Mouse (Mus musculus): ENCODE data around the gene Rhog.

Gene Rhog

DNA sequence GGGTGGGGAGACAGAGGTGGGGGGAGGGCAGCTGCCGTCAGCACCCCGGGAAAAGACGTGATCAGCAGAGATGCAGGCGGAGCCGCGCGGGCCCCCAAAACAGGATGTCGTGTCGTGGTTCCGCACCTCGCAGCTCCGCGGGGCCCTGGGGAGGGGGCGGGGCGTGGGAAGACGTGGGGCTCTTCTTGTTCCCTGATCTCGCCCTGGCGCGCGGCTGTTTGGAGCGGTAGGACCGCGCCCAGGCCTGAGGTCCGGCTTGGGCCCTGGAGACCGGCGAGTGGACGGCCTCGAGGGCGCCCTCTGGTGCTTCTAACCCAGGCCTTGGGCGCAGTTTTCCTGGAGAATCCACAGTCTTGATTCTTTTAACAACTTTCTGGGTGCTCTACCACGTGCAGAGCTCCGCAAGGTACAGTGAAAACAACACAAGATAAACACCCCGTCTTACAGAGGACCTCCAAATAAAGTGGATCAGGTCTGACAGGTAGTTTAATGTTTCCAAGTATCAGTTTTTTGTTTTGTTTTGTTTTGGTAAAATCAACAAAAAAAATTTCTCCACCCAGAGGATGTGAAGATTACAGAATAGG, 5.1 kb downstream of the Rhog start:
- no peak for DNase-seq (ENCODE audit: low read depth, low spot score)

DNA sequence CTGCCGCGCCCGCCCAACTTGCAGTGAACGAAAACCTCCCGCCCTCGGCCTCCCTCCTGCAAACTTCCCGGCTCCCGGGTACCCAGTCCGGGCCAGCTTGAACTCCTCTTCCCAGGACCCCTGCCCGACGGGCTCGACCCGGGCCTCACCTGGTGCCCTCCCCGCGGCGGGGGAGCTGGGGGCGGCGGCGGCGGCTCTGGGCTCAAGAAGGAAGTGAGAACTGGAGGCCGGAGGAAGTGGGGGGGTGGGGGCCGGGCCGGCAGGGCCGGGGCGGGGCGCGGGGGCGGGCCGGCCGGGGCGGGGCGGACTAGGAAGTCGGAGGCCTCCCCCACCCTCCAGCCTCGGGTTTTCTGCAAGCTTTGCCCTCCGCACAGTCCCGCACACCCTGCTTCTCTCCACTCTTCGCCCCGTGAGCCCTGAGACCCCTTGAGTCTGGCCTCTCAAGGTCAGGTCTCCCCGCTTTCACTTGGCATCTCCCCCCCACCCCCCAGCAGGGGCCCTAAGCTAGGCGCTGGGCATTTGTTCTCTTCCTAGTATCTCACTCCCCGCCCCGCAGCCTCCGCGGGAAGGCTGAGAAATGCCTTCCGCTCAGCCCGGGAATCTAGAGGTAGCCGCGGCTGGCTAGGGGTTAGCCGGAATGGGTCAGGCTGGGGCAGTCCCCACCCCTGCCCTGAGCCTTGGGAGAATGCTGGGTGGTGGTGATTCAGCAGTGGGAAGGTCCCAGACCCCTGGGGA, 5.8 kb downstream of the Rhog start:
- no peak for DNase-seq (ENCODE audit: low read depth, low spot score)

DNA sequence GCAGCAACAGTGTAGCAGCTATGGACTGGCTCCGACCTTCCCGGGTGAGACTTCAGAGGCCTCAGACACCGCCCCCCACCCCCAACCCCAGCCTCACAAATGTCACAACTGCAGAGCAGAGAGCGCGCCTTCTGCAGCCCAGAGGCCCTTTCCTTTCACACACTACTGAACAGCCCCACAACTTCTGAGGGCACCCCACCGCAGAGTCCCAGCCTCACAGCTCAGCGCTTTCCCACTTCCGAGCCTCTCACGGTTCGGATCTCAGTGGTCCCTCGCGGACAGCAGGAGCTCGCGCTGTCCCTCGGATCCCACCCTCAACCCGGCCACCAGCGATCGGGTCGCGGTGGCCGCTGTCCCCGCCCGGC, 6.3 kb downstream of the Rhog start:
- no peak for DNase-seq (ENCODE audit: low read depth, low spot score)

DNA sequence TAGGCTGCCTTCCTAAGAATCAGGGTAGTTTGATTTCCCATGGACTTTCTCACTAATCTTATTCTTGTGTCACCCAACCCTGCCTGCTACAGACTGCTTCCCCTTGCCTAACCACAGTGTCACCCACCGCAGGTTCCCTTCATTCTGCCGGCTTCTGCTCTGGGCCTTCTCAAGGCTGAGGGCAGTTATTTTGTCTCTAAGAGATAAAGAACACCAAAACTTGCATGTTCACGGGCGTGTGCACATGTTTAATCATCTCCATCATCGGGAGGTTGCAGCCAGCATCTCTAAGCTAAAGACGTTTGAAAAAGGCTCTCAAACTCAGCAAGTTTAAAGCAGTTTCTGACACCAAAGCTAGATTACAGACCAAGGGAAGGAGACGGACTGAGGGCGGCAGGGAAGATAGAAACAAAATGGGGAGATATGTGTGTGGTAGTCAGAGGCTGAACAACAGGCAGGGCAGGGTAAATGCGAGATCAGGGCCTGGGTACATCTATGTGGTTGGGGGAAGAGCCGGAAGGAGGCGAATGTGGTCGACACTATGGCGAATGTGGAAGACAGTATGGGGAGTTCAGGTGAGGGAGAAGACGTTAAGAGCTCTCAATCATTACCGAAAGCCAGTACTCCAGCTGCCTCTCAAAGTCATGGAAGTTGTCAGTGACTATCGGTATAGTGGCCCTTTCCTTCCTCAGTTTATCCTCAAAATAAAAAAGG, 7.0 kb downstream of the Rhog start:
- no peak for DNase-seq (ENCODE audit: low read depth, low spot score)

DNA sequence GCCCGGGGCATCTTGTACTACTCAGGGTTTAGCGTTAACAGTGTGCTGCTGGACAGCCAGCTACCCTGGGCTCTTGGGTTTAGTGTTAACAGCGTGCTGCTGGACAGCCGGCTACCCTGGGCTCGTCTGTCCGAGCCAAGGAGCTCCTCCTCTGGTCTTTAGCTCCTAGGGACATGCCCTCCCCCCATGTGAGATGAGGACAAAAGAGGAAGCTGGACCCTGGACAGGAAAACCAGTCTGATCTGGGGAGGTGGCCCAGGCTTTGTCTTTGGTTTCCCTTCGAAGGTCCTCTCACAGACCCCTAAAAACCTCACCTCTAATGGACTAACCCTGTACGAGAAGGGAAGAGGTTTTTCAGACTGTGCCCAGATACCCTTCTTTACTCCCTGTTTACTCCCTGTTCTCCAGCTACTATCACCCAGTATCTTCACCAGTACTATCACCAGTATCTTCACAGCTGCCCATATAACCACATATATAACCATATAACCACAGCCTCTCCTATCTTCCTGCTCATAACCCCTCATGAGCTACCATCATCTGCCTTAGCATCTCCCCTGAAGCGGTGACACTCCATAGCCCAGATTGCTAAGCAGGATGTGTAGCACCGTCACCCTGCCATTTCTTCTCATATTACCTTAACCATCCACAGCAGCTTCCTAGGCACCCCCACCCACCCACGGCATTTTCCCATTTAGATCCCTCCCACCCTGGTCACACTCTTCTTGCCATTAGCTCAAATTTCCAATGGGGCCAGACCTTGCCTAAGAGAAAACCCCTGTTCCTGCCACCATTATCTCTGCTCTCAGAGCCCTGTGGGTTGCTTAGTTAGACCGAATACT, 8.7 kb downstream of the Rhog start:
- DNase-seq (ENCODE audit: low read depth, low spot score) = no peak

DNA sequence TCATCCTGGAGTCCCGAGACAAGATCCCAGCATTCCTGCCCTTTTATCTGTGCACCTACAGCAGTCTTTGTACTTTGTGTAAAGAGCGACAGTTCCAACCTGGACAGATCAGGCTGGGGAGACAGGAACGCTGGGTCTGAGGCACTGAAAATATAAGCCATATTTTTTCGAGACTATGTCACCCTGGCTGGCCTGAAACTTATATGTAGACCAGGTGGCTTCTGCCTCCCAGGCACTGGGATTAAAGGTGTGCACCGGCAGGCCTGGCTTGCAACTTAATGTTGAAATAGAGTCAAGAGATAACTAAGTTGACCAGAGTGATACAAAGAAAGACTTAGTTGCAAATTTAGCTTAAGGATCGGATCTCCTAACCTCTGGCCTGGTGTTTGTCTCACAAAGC, 9.6 kb downstream of the Rhog start:
- no peak for DNase-seq (ENCODE audit: low read depth, low spot score)

DNA sequence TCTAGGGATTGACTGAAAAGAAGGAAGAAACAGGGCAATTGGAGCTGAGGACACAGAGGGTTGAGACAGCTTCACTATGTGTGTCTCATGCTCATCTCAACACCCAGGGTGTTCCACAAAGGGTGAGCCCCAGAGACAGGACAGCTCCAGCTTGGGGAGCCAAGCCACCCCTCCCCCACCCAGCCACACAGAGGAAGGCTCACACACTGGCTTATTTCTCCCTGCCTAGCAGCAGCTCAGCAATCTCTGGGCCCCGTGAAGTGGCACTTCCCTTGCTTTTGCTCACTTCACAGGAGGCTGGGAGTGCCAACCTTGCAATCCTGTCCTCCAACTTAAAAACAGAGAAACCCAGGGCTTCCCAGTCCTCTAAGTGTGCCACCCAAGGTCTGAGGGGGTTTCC, 10.1 kb downstream of the Rhog start:
- DNase-seq (ENCODE audit: low read depth, low spot score) = no peak

DNA sequence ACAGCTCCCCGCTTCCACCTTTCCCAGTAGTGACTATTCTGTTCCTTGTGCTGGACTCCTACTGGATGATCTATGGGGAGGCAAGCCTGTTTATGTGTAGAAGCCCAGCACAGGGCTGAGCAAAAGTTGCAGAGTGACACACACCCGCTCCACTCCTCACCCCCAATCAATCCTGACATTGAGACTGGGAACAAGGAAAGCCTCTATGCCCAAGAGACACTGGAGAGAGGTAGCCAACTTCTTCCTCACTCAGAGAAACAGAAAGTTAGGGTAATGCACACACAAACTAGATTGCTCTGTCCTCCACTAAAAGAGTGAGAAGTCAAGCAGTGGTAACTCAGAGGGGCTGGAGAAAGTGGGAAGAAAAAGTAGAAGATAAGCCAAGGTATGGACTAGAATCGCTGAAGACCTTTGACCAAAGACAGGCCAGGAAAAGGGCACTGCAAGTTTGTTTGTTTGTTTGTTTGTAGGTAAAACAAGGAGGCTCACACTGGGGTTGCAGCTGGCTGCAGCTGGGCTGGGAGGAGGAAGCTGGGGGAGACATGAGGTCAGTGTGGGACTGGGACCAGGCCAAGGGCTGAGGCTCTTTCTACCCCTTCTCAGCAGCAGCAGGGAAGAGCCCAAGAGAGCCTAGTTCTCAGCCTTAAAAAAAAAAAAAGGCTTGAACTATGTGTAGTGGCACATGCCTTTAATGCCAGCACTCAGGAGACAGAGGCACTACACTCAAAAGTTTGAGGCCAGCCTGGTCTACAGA, 10.9 kb downstream of the Rhog start:
- no peak for DNase-seq (ENCODE audit: low read depth, low spot score)

DNA sequence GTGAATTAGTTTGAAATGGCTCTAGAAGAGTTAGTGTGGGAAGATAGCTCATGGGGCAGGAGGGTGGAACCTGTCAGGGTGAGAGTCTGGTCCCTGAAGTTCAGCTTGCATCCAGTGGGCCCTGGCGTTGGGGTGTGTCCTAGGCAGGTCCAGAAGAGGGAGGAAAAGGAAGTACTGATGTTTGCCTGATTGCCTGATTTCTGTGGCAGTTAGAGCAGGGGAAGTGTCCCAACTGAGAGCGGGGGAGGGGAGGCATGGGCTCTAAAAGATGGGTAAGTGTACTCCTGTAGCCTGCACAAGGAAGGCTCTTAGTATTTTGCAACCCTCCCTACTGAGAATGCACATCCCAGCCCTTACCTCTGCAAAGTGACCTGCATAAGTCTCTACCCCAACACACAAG, 12.0 kb downstream of the Rhog start:
- DNase-seq (ENCODE audit: low read depth, low spot score) = no peak

DNA sequence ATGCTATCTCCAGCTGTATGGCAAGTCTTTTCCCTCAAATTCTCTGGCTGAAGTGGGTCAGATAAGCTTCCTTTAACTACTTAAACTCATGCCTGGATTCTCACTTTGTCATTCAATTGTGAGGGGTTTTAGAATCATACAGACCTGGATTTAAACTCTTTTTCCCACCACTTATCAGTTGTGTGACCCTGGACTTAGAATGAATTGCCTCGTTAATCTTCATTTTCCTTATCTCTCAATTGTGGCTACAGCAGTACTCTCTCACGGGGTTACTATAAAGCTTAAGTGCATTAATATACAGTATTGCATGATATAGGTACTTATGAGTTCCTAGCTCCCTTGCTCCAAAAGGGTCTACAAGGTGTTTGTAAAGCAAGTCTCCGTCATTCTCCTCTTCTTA, 12.9 kb downstream of the Rhog start:
- no peak for DNase-seq (ENCODE audit: low read depth, low spot score)

DNA sequence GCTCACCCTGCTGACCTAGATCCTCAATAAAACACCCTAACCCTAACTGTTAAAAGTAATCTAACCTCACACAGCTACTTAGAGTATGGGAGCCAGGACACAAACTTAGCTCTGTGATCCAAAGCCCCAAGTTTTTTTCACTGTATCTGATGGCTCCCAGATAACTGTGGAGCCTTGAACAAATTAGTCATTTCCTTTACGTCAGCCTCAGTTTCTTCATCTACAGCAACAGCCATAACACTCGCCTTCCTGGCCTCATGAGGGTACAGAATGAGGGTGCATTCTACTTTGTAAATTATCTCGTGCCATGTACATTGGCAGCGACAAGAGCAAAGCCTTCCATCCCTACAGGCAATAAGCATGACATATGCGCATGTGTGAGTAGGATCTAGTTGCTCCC, 13.5 kb downstream of the Rhog start:
- DNase-seq (ENCODE audit: low read depth, low spot score) = no peak

DNA sequence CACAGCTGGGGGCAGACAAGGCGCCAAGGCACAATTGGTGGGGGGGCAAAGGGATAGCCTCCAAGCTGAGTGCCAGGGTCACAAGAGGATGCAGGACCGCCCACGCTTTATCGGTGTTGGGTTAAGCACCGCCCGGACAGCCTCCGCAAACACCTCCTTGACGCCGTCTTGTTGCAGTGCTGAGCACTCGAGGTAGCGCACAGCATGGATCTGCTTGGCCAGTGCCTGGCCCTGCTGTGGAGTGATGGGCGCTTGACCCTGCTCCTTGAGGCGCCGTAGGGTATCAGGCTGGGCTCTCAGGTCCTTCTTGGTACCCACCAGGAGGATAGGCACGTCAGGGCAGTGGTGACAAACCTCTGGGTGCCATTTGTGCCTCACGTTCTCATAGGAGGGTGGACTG, 16.3 kb downstream of the Rhog start:
- DNase-seq (ENCODE audit: low read depth, low spot score) = no peak

DNA sequence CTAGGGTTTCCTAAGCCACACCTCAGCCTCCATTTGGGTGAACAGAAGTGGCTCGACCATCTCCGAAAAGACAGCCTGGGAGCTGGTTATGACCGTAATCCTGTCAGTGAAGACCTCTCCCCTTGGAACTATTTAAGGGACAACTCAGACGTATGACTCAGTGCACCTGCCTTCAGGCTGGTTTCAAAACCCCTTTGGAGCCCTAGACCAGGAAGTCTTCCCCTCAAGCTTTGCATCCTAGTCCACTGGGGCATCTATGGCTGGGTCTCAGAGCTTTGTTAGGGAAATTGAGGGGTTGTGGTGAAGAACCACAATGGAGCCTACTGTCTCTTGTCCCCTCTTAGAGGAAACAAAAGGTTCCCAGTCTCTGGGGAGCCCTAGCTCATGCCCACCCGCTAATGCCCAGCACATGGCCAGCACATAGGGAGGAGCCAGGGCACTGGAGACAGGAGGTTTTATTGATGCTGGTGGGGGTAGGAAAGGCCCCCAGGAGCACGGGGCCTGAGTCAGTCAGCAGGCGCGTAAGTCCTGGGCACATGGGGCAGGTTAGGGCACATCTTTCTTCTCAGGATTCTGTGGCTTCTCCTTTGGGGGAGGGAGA, 17.1 kb downstream of the Rhog start:
- DNase-seq (ENCODE audit: low read depth, low spot score) = no peak

DNA sequence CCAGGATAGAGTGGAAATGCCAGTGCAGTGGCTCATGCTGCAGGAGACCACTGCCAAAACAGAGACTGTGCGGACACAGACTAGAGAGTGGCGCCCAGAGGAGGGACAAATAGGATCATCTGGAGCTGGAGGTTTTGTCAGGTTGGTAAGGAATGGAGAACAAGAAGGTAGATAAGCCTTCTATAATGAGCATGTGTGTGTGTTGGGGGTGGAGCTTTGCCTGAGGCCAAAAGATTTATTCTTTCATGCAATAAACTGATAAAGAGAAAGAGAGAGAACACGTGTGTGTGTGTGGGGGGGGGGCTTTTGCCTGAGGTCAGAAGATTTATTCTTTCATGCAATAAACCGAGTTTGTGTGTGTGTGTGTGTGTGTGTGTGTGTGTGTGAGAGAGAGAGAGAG, 22.8 kb downstream of the Rhog start:
- no peak for DNase-seq (ENCODE audit: low read depth, low spot score)

DNA sequence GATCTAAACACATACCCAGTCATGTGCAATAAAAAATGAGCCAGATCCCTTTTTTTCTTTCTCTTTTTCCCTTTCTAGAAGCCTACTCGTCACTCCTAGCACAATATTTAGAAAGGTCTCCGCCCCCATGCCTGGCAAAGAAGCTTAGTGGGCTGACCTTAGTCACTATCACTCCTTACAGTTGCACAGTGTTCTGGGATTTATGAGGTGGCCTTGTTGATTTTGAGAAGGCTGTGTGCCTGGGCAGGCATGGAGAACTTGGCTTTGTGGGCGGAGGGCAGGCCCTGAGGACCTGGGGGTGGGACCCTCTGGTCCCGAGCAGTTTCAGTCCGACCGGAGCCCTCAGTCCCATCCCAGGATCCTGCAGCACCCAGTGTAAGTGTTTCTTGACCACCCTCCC, 26.0 kb downstream of the Rhog start:
- no peak for DNase-seq (ENCODE audit: low read depth, low spot score)

DNA sequence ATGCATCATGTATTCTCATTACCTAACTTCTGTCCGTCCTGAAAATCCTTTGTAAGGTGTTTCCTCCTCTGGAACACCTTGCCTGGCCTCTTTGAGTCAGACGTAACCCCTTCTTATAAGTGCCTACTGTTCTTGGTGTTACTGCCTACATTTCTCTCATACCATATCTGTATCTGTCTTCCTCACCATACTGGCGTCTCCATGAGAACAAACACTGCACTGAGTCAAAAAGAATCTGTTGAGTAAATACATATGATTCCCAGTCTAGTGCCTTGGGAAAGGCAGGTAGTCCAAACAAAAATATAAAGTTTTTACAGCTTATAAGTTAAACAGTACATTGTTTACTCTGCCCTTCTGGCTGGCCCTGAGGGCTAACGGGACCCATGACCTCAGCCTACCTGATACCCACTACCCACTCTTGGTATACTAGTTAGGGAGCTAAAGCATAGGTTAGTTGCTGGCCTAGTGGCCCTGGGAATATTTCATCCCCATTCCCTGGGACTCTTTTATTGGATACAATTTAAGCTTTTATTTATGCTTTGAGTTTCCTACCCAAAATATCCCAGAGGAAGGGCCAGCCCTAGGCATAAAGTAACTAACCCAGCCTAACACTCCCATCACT, 27.7 kb downstream of the Rhog start:
- DNase-seq (ENCODE audit: low read depth, low spot score) = no peak

DNA sequence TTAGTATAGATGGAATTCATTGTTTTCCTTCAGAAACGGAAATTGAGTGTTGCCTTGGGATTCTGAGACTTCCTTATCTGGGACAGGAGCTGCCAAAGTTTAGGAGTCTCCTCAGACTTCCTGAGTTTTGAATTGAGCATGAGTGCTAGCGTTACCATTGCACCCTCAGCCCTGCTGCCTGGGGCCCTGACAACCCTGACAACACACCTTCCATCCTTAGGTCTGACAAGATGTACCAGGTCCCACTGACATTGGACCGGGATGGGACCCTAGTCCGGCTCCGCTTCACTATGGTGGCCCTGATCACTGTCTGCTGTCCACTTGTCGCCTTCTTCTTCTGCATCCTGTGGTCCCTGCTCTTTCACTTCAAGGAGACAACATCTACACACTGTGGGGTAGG, 29.8 kb downstream of the Rhog start:
- no peak for DNase-seq (ENCODE audit: low read depth, low spot score)

DNA sequence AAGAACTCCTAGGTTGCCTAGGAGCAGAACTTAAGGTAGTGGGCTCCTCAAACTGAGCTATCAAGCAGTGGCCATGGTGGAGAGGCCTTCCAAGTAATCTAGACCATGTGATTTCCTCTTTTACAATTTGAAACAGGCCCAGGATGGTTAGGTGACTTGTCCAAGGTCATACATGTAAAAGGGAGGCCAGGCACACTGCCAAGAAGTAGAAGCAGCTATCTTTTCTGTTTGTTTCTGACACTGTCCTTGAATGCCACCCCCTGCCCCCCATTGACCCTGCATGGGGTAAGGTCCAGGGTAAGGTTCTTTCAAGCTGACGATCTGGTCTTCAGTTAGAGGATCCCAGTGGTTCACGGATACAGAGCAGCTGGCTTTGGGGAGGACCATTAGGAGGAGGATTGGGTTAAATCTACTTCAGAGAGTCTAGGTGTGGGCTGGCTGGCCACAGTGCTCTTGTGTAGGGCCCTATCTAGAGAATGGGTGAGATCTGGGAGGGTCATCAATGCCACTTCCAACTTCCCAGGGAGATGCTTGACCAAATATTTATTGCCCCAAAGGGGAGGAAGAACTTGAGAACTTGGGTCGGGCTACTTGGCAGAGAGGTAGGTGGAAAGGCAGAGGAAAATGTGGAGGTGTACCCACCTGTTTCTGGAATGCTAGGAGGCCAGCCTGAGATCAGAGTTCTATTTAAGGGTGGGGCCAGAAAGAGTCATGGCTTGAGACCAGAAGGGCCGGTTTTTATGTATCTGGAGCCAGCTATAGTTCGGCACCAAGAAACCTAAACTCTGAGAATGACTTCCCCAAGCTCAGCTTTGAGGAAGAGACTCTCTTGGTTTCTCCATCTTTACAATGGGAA, 31.7 kb downstream of the Rhog start:
- no peak for DNase-seq (ENCODE audit: low read depth, low spot score)

DNA sequence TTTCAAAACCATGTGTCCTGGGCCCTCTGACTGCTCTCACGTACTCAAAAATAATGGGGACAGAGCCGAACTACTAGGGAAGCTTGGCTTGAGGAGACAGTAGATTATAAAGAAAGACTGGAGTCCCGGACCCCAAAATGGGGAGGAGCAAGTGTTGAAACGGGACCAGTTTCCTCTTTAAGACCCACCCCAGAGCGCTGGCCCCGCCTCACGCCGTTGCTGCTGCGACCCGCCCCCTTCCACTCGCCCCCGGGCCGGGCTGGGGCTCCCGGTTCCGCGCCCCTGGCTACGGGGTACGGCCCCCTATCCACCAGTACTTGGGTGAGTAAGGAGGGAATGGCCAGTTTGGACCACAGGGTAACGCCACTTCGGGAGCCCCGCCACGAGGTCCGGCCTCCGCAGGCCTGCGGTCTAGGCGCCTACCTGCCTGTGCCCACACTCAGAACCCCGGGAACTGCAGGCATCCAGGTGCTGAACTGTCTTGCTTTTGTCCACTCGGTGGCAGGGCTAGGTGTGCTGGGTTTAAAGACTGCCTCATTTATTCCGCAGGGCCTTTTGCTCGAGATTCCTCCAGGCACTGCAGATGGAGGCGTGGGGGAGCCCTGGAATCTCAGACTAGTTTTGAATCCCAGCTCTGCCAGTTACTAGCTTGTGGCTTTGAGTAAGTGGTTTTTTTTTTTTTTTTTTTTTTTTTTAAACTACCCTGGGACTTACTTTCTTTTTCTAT, 32.9 kb downstream of the Rhog start:
- DNase-seq (ENCODE audit: low read depth, low spot score) = no peak
